Mouse (Mus musculus): ENCODE results near the gene Rad9a. TPM values are rescaled to one million over a fixed set of nuclear protein-coding genes. Genes with fewer than 3 reads are reported as not detected.

Gene Rad9a
- 44.6 TPM for total RNA-seq (2023)

GRCm38 (mm10) chr19:4201291-4201909 is at the start of gene Rad9a:
Gene Rad9a (minus strand): TSS chr19:4201662.

GRCm38 (mm10) chr19:4231253-4232185 is 30.1 kb upstream of the Rad9a start, which contains the start of gene Pold4:
Gene Pold4 (plus strand): TSS chr19:4231899.

GRCm38 (mm10) chr19:4214071-4214770 is 12.8 kb upstream of the Rad9a start, which contains the start of the genes Clcf1 and AC109138.7:
Gene Clcf1 (plus strand): TSS chr19:4214238.
Gene AC109138.7 (plus strand): TSS chr19:4214357.

GRCm38 (mm10) chr19:4191528-4192250 is 9.8 kb downstream of the Rad9a start, which contains the start of gene Ppp1ca:
Gene Ppp1ca (plus strand): TSS chr19:4192065.

GRCm38 (mm10) chr19:4190831-4191334 is 10.6 kb downstream of the Rad9a start, which contains the start of gene Tbc1d10c:
Gene Tbc1d10c (minus strand): TSS chr19:4191284.

GRCm38 (mm10) chr19:4175368-4175947 is 26.0 kb downstream of the Rad9a start, which contains the start of gene Carns1:
Gene Carns1 (minus strand): TSS chr19:4175479.

GRCm38 (mm10) chr19:4162646-4163542 is 38.6 kb downstream of the Rad9a start, which contains the start of gene Rps6kb2:
Gene Rps6kb2 (minus strand): TSS chr19:4163354.

GRCm38 (mm10) chr19:4153232-4153654 is 48.2 kb downstream of the Rad9a start, which contains the start of gene Ptprcap:
Gene Ptprcap (plus strand): TSS chr19:4153604.

GRCm38 (mm10) chr19:4148491-4148806 is 53.0 kb downstream of the Rad9a start, which contains the start of gene Coro1b:
Gene Coro1b (plus strand): TSS chr19:4148619.

Other genes starting within 250 kb of the Rad9a start
- gene Aldh3b3, start 243.0 kb downstream of the Rad9a start, total RNA-seq (2023) = not detected
- not detected for gene Aldh3b2, start 229.3 kb downstream of the Rad9a start, total RNA-seq (2023)
- not detected for gene Acy3, start 215.1 kb downstream of the Rad9a start, total RNA-seq (2023)
- gene Tbx10, start 208.9 kb downstream of the Rad9a start, total RNA-seq (2023) = not detected
- gene Nudt8, start 201.1 kb downstream of the Rad9a start, total RNA-seq (2023) = 8.7 TPM
- gene Gm49405, start 201.0 kb downstream of the Rad9a start, total RNA-seq (2023) = 2.3 TPM
- gene Doc2g, start 198.3 kb downstream of the Rad9a start, total RNA-seq (2023) = 5.1 TPM
- gene Ndufv1, start 188.9 kb downstream of the Rad9a start, total RNA-seq (2023) = 109 TPM
- 191 TPM for gene Gstp1, start 163.7 kb downstream of the Rad9a start, total RNA-seq (2023)
- gene Gstp2, start 155.6 kb downstream of the Rad9a start, total RNA-seq (2023) = 32.5 TPM
- 26.6 TPM for gene Gstp3, start 142.1 kb downstream of the Rad9a start, total RNA-seq (2023)
- gene Cabp2, start 120.1 kb downstream of the Rad9a start, total RNA-seq (2023) = not detected
- 161 TPM for gene Cdk2ap2, start 104.5 kb downstream of the Rad9a start, total RNA-seq (2023)
- gene Pitpnm1, start 101.7 kb downstream of the Rad9a start, total RNA-seq (2023) = 317 TPM
- gene Aip, start 75.8 kb downstream of the Rad9a start, total RNA-seq (2023) = 134 TPM
- 0.58 TPM for gene Gpr152, start 61.9 kb downstream of the Rad9a start, total RNA-seq (2023)
- gene Cabp4, start 57.6 kb downstream of the Rad9a start, total RNA-seq (2023) = 0.37 TPM
- gene Coro1b, start 53.0 kb downstream of the Rad9a start, total RNA-seq (2023) = 125 TPM
- gene Ptprcap, start 48.1 kb downstream of the Rad9a start, total RNA-seq (2023) = 302 TPM
- 35.9 TPM for gene Rps6kb2, start 38.3 kb downstream of the Rad9a start, total RNA-seq (2023)
- gene Carns1, start 26.2 kb downstream of the Rad9a start, total RNA-seq (2023) = 63.4 TPM
- gene Tbc1d10c, start 10.4 kb downstream of the Rad9a start, total RNA-seq (2023) = 309 TPM
- gene Ppp1ca, start 9.6 kb downstream of the Rad9a start, total RNA-seq (2023) = 343 TPM
- 197 TPM for gene Clcf1, start 12.6 kb upstream of the Rad9a start, total RNA-seq (2023)
- gene AC109138.7, start 12.7 kb upstream of the Rad9a start, total RNA-seq (2023) = not detected
- gene Pold4, start 30.2 kb upstream of the Rad9a start, total RNA-seq (2023) = 55.7 TPM
- 13.6 TPM for gene Ssh3, start 67.5 kb upstream of the Rad9a start, total RNA-seq (2023)
- gene Ankrd13d, start 81.5 kb upstream of the Rad9a start, total RNA-seq (2023) = 17.4 TPM
- 359 TPM for gene Grk2, start 104.6 kb upstream of the Rad9a start, total RNA-seq (2023)
- 152 TPM for gene Kdm2a, start 196.6 kb upstream of the Rad9a start, total RNA-seq (2023)
- gene Rhod, start 237.8 kb upstream of the Rad9a start, total RNA-seq (2023) = 1.2 TPM

Data from CD8-positive naive resting alpha-beta T cell, adult 57 days (primary cell).